Mouse (Mus musculus) adrenal gland, postnatal 14 days (tissue): ENCODE results near the gene Rrnad1. TPM values are rescaled to one million over a fixed set of nuclear protein-coding genes. Genes with fewer than 3 reads are reported as not detected.

ENCODE experiments used
- DNase-seq: peaks from one replicate; pipeline ENCODE4 v3.0.0; 2021; ENCODE audit warnings: mixed read lengths
- total RNA-seq: library from RNA; stranded (reverse); gene quantifications from 2 replicates; pipeline ENCODE4 v1.2.3, GENCODE M21; 2021

Gene Rrnad1
- total RNA-seq, 1 experiment from 2014 or later = 13.9 TPM

GRCm38 (mm10) chr3:87884708-87885251 is 45.7 kb downstream of the Rrnad1 start:
- peak; percentile 74 for DNase-seq

DNA sequence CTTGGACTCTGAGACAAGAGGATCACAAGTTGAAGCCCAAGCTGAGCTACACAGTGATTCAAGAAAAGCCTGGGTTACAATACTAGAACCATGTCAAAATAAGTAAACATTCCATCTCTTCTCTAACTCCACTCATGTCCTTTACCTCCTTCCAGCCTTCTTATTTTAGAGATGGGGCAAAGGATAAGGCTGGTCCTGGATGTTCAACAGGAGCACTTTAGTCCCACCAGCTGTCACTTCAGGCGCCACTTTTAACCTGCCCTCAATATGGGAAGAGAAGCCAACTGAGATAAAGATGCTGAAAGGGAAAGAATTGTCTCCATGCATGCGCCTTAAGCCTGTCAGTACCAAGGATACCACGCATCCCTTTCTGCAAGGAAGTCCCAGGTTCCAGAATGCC is 46.2 kb downstream of the Rrnad1 start:
- no peak for DNase-seq

GRCm38 (mm10) chr3:87877730-87878129 is 52.8 kb downstream of the Rrnad1 start:
- peak; percentile 38 for DNase-seq

Other genes starting within 250 kb of the Rrnad1 start
- gene Lrrc71, start 182.1 kb downstream of the Rrnad1 start, total RNA-seq = 0.56 and 0.60 TPM in 2 replicates
- 4.3 and 14.4 TPM in 2 replicates for gene Ntrk1, start 135.6 kb downstream of the Rrnad1 start, total RNA-seq
- 0.70 and 2.2 TPM in 2 replicates for gene Insrr, start 133.8 kb downstream of the Rrnad1 start, total RNA-seq
- 29.1 and 36.7 TPM in 2 replicates for gene Pear1, start 106.4 kb downstream of the Rrnad1 start, total RNA-seq
- gene Sh2d2a, start 84.0 kb downstream of the Rrnad1 start, total RNA-seq = 0.19 and 3.7 TPM in 2 replicates
- gene Prcc, start 45.1 kb downstream of the Rrnad1 start, total RNA-seq = 50.0 and 50.4 TPM in 2 replicates
- 169 and 171 TPM in 2 replicates for gene Hdgf, start 24.4 kb downstream of the Rrnad1 start, total RNA-seq
- 115 and 119 TPM in 2 replicates for gene Mrpl24, start 11.2 kb downstream of the Rrnad1 start, total RNA-seq
- gene Isg20l2, start 403 bp downstream of the Rrnad1 start, total RNA-seq = 22.9 and 23.4 TPM in 2 replicates
- not detected in 2 replicates for gene Crabp2, start 17.9 kb upstream of the Rrnad1 start, total RNA-seq
- gene Nes, start 40.4 kb upstream of the Rrnad1 start, total RNA-seq = 14.5 and 23.0 TPM in 2 replicates
- 28.5 and 31.5 TPM in 2 replicates for gene Bcan, start 69.5 kb upstream of the Rrnad1 start, total RNA-seq
- gene Hapln2, start 96.9 kb upstream of the Rrnad1 start, total RNA-seq = not detected in 2 replicates
- 15.7 and 22.5 TPM in 2 replicates for gene Gpatch4, start 112.4 kb upstream of the Rrnad1 start, total RNA-seq
- gene Naxe, start 127.8 kb upstream of the Rrnad1 start, total RNA-seq = 135 and 138 TPM in 2 replicates
- not detected in 2 replicates for gene Ttc24, start 147.6 kb upstream of the Rrnad1 start, total RNA-seq
- gene Iqgap3, start 151.3 kb upstream of the Rrnad1 start, total RNA-seq = 7.3 and 8.0 TPM in 2 replicates
- 92.9 and 98.4 TPM in 2 replicates for gene Mef2d, start 211.7 kb upstream of the Rrnad1 start, total RNA-seq